Mouse (Mus musculus) CH12.LX (cell line): ENCODE measurements at regions not wholly inside any gene's neighbourhood (a gene's known extent, or its start where the extent isn't known, plus 50 kb on each side); places are given as distances from the start of the nearest gene placed in this dataset.

ENCODE experiments used
- DNase-seq: peaks from one replicate; pipeline ENCODE4 v3.0.0-alpha.2; 2013; ENCODE audit errors: extremely low read depth
- H3K27ac ChIP-seq: 2 replicates; pipeline ENCODE4 v1.5.1; 2012; ENCODE audit warnings: low read depth, mild to moderate bottlenecking, control low read depth, moderate library complexity; ENCODE audit not compliant: insufficient read depth
- H3K27me3 ChIP-seq: replicated peaks from 2 replicates; pipeline ENCODE3; 2012; ENCODE audit warnings: inconsistent platforms
- H3K36me3 ChIP-seq, 2 experiments: replicated peaks in 1 of 2; 2 replicates each; pipeline versions ENCODE3 to v1.6.1; 2012; ENCODE audit warnings: inconsistent platforms in 1 of 2, low read length in 1 of 2, mild to moderate bottlenecking in 1 of 2, mixed read lengths in 1 of 2, moderate library complexity in 1 of 2; ENCODE audit not compliant: control insufficient read depth in 1 of 2, insufficient read depth in 1 of 2
- H3K4me1 ChIP-seq, 2 experiments: 2 replicates each; pipeline ENCODE4 v1.6.1; 2012; ENCODE audit warnings: inconsistent platforms in 1 of 2, moderate library complexity in 1 of 2; ENCODE audit not compliant: insufficient read depth in 2 of 2, control insufficient read depth in 1 of 2
- H3K4me2 ChIP-seq: 2 replicates; pipeline ENCODE4 v1.6.1; 2012; ENCODE audit warnings: low read depth, mild to moderate bottlenecking, control low read depth; ENCODE audit not compliant: poor library complexity, insufficient read depth, severe bottlenecking
- H3K4me3 ChIP-seq, 3 experiments: fragments of 150-350 bp in 1 of 3; sonication (generic) in 1 of 3; replicated peaks in 1 of 3; 2 replicates each; pipeline versions ENCODE3 to v1.5.1; 2011 to 2012; ENCODE audit warnings: low read depth in 2 of 3, low read length in 2 of 3, mild to moderate bottlenecking in 2 of 3, moderate library complexity in 2 of 3, control low read depth in 1 of 3, improper control_type of control experiment in 1 of 3, inconsistent platforms in 1 of 3, mixed read lengths in 1 of 3; ENCODE audit not compliant: poor library complexity in 1 of 3
- H3K79me2 ChIP-seq: replicated peaks from 2 replicates; pipeline ENCODE4 v1.6.1; 2012; ENCODE audit warnings: mild to moderate bottlenecking, moderate library complexity; ENCODE audit not compliant: control insufficient read depth, poor library complexity, insufficient read depth, severe bottlenecking; ENCODE audit errors: extremely low read depth
- H3K9ac ChIP-seq: 2 replicates; pipeline ENCODE4 v1.6.1; 2012; ENCODE audit warnings: low read depth, mild to moderate bottlenecking, control low read depth, moderate library complexity; ENCODE audit not compliant: insufficient read depth
- H3K9me3 ChIP-seq: replicated peaks from 2 replicates; pipeline ENCODE3; 2012; ENCODE audit warnings: low read length, inconsistent platforms, mixed read lengths
- CHD1 ChIP-seq: IDR thresholded peaks from 2 replicates; pipeline ENCODE4 v1.6.1; 2012; ENCODE audit warnings: low read depth, low read length, improper control_type of control experiment, inconsistent platforms
- CTCF ChIP-seq, 2 experiments: IDR thresholded peaks in 1 of 2; conservative IDR thresholded peaks in 1 of 2; 2 replicates each; pipeline ENCODE4 v1.5.1; 2011 to 2012; ENCODE audit warnings: low read depth in 2 of 2, low read length in 2 of 2, improper control_type of control experiment in 1 of 2, inconsistent platforms in 1 of 2, mild to moderate bottlenecking in 1 of 2, moderate library complexity in 1 of 2
- E2F4 ChIP-seq: IDR thresholded peaks from 2 replicates; pipeline ENCODE4 v1.6.1; 2011; ENCODE audit warnings: low read depth, low read length, improper control_type of control experiment; ENCODE audit not compliant: insufficient replicate concordance
- EP300 ChIP-seq: IDR thresholded peaks from 2 replicates; pipeline ENCODE4 v1.6.1; 2011; ENCODE audit warnings: low read length, improper control_type of control experiment
- ETS1 ChIP-seq: conservative IDR thresholded peaks from 2 replicates; pipeline ENCODE4 v1.6.1; 2012; ENCODE audit warnings: low read depth, mild to moderate bottlenecking, inconsistent platforms, low read length, improper control_type of control experiment, moderate library complexity
- IRF4 ChIP-seq: IDR thresholded peaks from 2 replicates; pipeline ENCODE4 v1.6.1; 2014; ENCODE audit warnings: low read depth, mild to moderate bottlenecking, inconsistent platforms, low read length, improper control_type of control experiment
- JUN ChIP-seq: IDR thresholded peaks from 2 replicates; pipeline ENCODE4 v1.6.1; 2011; ENCODE audit warnings: low read depth, mild to moderate bottlenecking, low read length, improper control_type of control experiment, moderate library complexity; ENCODE audit not compliant: insufficient read depth
- JUND ChIP-seq: conservative IDR thresholded peaks from 2 replicates; pipeline ENCODE4 v1.6.1; 2011; ENCODE audit warnings: low read depth, low read length, improper control_type of control experiment
- KAT2A ChIP-seq: IDR thresholded peaks from 2 replicates; pipeline ENCODE4 v1.6.1; 2012; ENCODE audit warnings: low read length, improper control_type of control experiment, inconsistent platforms; ENCODE audit not compliant: insufficient replicate concordance
- MAFK ChIP-seq: IDR thresholded peaks from 2 replicates; pipeline ENCODE4 v1.6.1; 2011; ENCODE audit warnings: low read length, improper control_type of control experiment; ENCODE audit not compliant: insufficient replicate concordance
- MAX ChIP-seq: IDR thresholded peaks from 2 replicates; pipeline ENCODE4 v1.6.1; 2011; ENCODE audit warnings: low read length, improper control_type of control experiment
- MAZ ChIP-seq: IDR thresholded peaks from 2 replicates; pipeline ENCODE4 v1.6.1; 2012; ENCODE audit warnings: low read depth, mild to moderate bottlenecking, inconsistent platforms, low read length, improper control_type of control experiment, moderate library complexity
- MEF2A ChIP-seq: IDR thresholded peaks from 2 replicates; pipeline ENCODE4 v1.6.1; 2014; ENCODE audit warnings: low read depth, mild to moderate bottlenecking, inconsistent platforms, low read length, improper control_type of control experiment, borderline replicate concordance
- MXI1 ChIP-seq: IDR thresholded peaks from 2 replicates; pipeline ENCODE4 v1.6.1; 2011; ENCODE audit warnings: mild to moderate bottlenecking, low read depth, low read length, improper control_type of control experiment
- NELFE ChIP-seq: IDR thresholded peaks from 2 replicates; pipeline ENCODE4 v1.6.1; 2011; ENCODE audit warnings: low read depth, low read length, improper control_type of control experiment
- PAX5 ChIP-seq: IDR thresholded peaks from 2 replicates; pipeline ENCODE4 v1.6.1; 2012; ENCODE audit warnings: low read length, inconsistent platforms, mixed read lengths
- POLR2A ChIP-seq: IDR thresholded peaks from 2 replicates; pipeline ENCODE4 v1.6.1; 2011; ENCODE audit warnings: low read depth, mild to moderate bottlenecking, improper control_type of control experiment, low read length
- POLR2AphosphoS2 ChIP-seq: IDR thresholded peaks from 2 replicates; pipeline ENCODE4 v1.6.1; 2011; ENCODE audit warnings: low read depth, low read length, improper control_type of control experiment
- RAD21 ChIP-seq: IDR thresholded peaks from 2 replicates; pipeline ENCODE4 v1.6.1; 2011; ENCODE audit warnings: low read depth, mild to moderate bottlenecking, low read length, improper control_type of control experiment, moderate library complexity
- RCOR1 ChIP-seq: conservative IDR thresholded peaks from 2 replicates; pipeline ENCODE4 v1.6.1; 2012; ENCODE audit warnings: low read depth, mild to moderate bottlenecking, inconsistent platforms, low read length, improper control_type of control experiment
- SIN3A ChIP-seq: IDR thresholded peaks from 2 replicates; pipeline ENCODE4 v1.6.1; 2012; ENCODE audit warnings: low read length, improper control_type of control experiment, inconsistent platforms
- SMC3 ChIP-seq: IDR thresholded peaks from 2 replicates; pipeline ENCODE4 v1.6.1; 2011; ENCODE audit warnings: low read depth, low read length, improper control_type of control experiment
- TBP ChIP-seq: conservative IDR thresholded peaks from 2 replicates; pipeline ENCODE4 v1.6.1; 2011; ENCODE audit warnings: low read depth, low read length, improper control_type of control experiment
- TCF12 ChIP-seq: IDR thresholded peaks from 2 replicates; pipeline ENCODE4 v1.6.1; 2014; ENCODE audit warnings: low read depth, mild to moderate bottlenecking, inconsistent platforms, low read length, improper control_type of control experiment
- UBTF ChIP-seq: IDR thresholded peaks from 2 replicates; pipeline ENCODE4 v1.6.1; 2012; ENCODE audit warnings: low read depth, mild to moderate bottlenecking, inconsistent platforms, low read length, improper control_type of control experiment, moderate library complexity
- USF2 ChIP-seq: conservative IDR thresholded peaks from 2 replicates; pipeline ENCODE4 v1.6.1; 2011; ENCODE audit warnings: low read depth, low read length, improper control_type of control experiment
- ZMIZ1 ChIP-seq: IDR thresholded peaks from 2 replicates; pipeline ENCODE4 v1.6.1; 2012; ENCODE audit warnings: low read depth, mild to moderate bottlenecking, inconsistent platforms, low read length, improper control_type of control experiment
- ZNF384 ChIP-seq: IDR thresholded peaks from 2 replicates; pipeline ENCODE4 v1.6.1; 2012; ENCODE audit warnings: low read depth, low read length, improper control_type of control experiment, inconsistent platforms
- dilution Hi-C: fragments of 300-500 bp; cut with MboI; formaldehyde crosslinking; loops from 2 replicates; pipeline ENCODE4 v1.14.3; 2020; ENCODE audit warnings: low sequenced_read_pairs; ENCODE audit not compliant: extremely low pct_unique_long_range_greater_than_20kb, extremely low pct_ligation_motif_present
- in situ Hi-C: fragments of 300-500 bp; cut with MboI; formaldehyde crosslinking; loops from 3 replicates; pipeline ENCODE4 v1.14.3; 2019; ENCODE audit warnings: low sequenced_read_pairs, low pct_ligation_motif_present, low pct_unique_long_range_greater_than_20kb, mixed read lengths

DNA sequence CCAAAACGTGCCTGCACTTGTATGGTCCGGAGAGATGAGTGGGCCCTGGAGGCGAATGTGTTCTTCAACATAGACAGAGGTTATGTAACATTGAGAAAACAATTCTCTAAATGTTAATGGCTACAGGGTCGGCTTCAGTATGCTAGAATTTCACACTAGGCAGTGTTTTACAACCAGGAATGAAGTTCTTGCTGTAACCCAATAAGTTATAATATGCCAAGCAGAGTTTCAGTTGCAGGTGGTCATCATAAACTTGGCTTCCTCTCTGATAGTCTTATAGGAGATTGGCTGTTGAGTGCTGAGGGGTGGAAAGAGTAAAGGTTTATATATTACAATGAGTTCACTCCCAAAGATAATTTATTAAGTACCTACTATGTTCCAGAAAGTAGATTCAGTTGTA lies 64.8 kb upstream of the Cenpw start:
- Histone ChIP-seq H3K4me1 (no peaks in the 10 kb centered on the region), H3K27me3 (no peaks in the 10 kb centered on the region), H3K9ac (no peak overlapping the region), H3K36me3 (no peaks in the 10 kb centered on the region), H3K9me3 (no peaks in the 10 kb centered on the region), H3K27ac (no peak overlapping the region), H3K4me2 (no peak overlapping the region), H3K79me2 (no peaks in the 10 kb centered on the region), H3K4me3 (no peak overlapping the region)
- dilution Hi-C loops, result no loop called here
- TF ChIP-seq USF2 (no peak), SIN3A (no peak), KAT2A (no peak), MXI1 (no peak), PAX5 (no peak), TBP (no peak), EP300 (no peak)
- no peak for DNase-seq
- in situ Hi-C loops, result no loop called here

- H3K4me1 ChIP-seq, result no peaks in the 10 kb centered on the region
- H3K9me3 ChIP-seq, result no peaks in the 10 kb centered on the region
- peak; percentile 28; the same call in 1 of the 2 replicates for TF ChIP-seq SMC3
- TF ChIP-seq JUN, result peak; percentile 39
- no peak for TF ChIP-seq POLR2A
- no peak for TF ChIP-seq POLR2AphosphoS2
- TF ChIP-seq TCF12, result no peak
- TF ChIP-seq CTCF (conservative IDR thresholded peaks at IDR 0.05 in 1 of 2, IDR thresholded peaks at IDR 0.05 in 1 of 2; ENCODE audit: low read depth in 2 of 2, low read length in 2 of 2), result peak in 1 of 2 experiments; percentile 40; a peak in 2 of 4 replicates
- TF ChIP-seq RAD21, result peak; percentile 31
- TF ChIP-seq IRF4, result 0 out of 2 replicates have a peak, but pooled peaks have one; percentile 22
- H3K4me3 ChIP-seq, result no peak overlapping the region
- no peak overlapping the region for H3K4me2 ChIP-seq
- H3K27me3 ChIP-seq, result no peaks in the 10 kb centered on the region
- in situ Hi-C loops, result no loop called here
- H3K9ac ChIP-seq, result no peak overlapping the region
- H3K36me3 ChIP-seq, result no peaks in the 10 kb centered on the region
- dilution Hi-C loops, result no loop called here
- peak; percentile 2 for DNase-seq
- H3K27ac ChIP-seq, result no peak overlapping the region
- no peaks in the 10 kb centered on the region for H3K79me2 ChIP-seq
These were observed 59.4 kb upstream of the Cenpw start for GRCm38 (mm10) chr10:30259716-30260115.

- Histone ChIP-seq H3K27me3 (no peaks in the 10 kb centered on the region), H3K4me1 (no peaks in the 10 kb centered on the region), H3K36me3 (no peaks in the 10 kb centered on the region), H3K9me3 (no peaks in the 10 kb centered on the region), H3K9ac (no peak overlapping the region), H3K4me3 (no peak overlapping the region), H3K27ac (no peak overlapping the region), H3K4me2 (no peak overlapping the region), H3K79me2 (no peaks in the 10 kb centered on the region)
- DNase-seq, result no peak
- TF ChIP-seq ETS1 (no peak), USF2 (no peak), MAFK (no peak), NELFE (no peak), E2F4 (no peak), RCOR1 (no peak), ZMIZ1 (no peak), MEF2A (no peak), JUND (no peak), UBTF (no peak), IRF4 (no peak), CTCF (conservative IDR thresholded peaks at IDR 0.05 in 1 of 2, IDR thresholded peaks at IDR 0.05 in 1 of 2; ENCODE audit: low read depth in 2 of 2, low read length in 2 of 2) (no peak), RAD21 (no peak), MAX (no peak), CHD1 (no peak), MAZ (no peak), ZNF384 (no peak)
- in situ Hi-C loops (no loop called here), dilution Hi-C loops (no loop called here)
These were observed 57.5 kb upstream of the Cenpw start for GRCm38 (mm10) chr10:30257889-30258288.
